Mouse (Mus musculus) lung, adult 2 months (tissue): ENCODE data around the gene Gpr132.

Experiments used
- CTCF ChIP-seq: fragments of 200-500 bp; IDR thresholded peaks from 2 replicates; pipeline ENCODE4 v1.5.1; 2011; ENCODE audit warnings: mild to moderate bottlenecking, low read length, control low read depth; ENCODE audit not compliant: insufficient read depth
- POLR2A ChIP-seq: fragments of 200-500 bp; IDR thresholded peaks from 2 replicates; pipeline ENCODE4 v1.6.1; 2011; ENCODE audit warnings: low read depth, mild to moderate bottlenecking, control low read depth, low read length, borderline replicate concordance; ENCODE audit errors: extremely low read depth

GRCm38 (mm10) chr12:112823221-112823620 lies 44.8 kb downstream of the Gpr132 start:
- TF ChIP-seq CTCF (no peak), POLR2A (no peak)
